Mouse (Mus musculus): Measurements from ENCODE around the gene Robo1.

Gene Robo1

DNA sequence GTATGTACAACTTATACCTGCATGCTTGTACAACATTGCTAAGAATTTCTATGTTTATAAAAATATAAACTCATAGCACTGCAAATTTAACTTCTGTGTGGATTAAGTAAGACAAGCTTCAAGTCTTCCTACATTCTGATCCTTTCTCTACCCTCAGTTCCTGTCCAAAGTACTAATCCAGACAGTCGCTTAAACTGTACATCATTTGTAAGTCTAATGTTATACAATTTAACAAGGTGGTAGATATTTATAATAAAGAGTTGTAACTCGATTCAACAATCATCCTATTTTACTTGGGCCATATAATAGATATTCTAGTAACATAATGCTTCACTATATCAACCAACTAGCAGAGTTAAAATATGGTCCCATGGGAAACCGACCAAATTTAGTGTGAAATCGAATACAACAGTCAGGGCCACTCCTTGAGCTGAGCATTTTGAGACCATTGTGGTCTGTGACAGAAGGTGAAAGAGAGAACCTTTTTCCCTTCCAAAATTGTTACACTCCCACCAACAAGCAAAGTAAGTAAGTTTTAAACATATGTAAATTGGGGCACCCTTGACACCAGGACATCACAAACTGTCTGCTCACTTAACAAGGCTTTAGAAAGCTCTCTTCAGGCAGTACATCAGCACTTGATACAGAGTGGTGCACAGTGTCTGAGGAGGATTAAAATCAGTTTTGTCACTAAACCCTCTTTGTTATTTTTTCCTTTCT, 295.5 kb downstream of the Robo1 start:
- no peak for DNase-seq (ENCODE audit: low spot score)

DNA sequence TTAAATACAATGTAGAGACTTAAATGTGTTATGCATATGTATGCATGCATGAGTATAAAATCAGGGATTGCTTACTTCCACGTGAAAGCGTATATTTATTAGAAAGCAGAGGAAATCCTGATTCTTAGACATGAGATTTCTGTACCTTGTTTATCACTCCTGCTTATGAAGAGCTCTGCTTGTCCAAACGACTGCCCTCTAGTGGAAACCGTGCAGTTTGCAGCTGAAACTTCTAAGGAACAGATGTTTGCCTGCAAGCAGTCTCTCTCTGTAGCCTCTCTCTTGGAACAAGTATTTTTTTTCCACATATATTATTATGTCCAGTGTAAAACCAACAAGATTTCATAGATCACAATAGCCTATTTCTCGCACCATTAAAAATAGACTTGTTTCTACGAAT, 297.0 kb downstream of the Robo1 start:
- DNase-seq (ENCODE audit: low spot score), result peak; percentile 47

DNA sequence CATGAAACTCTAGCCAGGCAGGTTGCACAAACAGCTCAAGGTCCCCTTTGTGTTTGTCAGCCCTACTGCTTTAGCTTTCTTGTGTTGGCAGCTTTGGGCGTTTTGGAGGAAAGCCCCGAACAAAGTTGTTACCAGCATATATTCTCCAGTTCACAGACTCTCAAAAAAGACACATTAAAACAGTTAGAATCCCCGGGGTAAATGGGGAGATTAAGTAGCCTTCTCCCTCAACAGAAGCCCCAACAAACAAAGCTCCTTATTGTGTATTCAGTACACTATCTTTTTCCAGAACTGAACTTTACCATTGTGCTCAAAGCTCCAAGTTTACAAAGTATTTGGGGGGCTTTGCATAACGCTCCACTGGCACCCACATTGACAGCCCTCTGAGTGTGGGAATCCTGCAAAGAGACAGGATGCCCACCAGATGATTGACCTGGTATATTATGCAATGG, 302.6 kb downstream of the Robo1 start:
- no peak for DNase-seq (ENCODE audit: low spot score)

DNA sequence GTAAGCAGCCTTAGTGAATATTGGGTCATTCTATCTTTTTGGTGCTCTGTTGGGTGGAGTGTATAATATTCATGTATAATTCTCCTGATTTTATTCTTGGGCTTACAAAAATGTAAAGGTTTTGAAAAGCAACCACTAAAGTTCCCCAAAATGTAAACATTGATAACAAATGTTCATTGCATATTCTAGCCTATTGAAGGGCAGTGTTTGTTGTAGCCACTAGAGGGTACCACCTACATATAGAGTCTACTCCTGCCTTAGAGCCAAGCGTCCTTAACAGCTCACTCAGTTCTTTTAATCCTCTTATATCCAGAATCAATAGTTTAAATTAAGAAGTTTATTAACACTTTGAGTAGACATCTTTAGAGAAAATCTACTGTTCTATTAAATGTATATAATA, 306.8 kb downstream of the Robo1 start:
- no peak for DNase-seq (ENCODE audit: low spot score)

DNA sequence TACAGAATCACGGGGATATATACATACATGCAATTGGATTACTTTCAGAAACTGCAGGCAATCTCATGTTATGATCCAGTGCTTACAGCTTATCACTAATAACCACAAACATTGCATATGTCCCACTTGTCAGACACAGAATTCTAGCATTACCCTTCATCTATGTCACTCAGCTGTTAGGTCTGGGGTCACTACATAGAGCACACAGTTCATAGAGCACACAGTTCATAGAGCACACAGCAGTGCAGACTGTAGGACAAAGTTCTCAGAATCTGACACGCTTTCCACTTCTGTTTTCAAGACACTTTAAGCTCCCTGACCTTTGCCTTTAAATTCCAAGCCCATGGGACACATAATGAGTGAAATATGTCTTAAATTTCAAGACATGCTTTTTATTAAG, 307.3 kb downstream of the Robo1 start:
- no peak for DNase-seq (ENCODE audit: low spot score)

- DNase-seq (ENCODE audit: low spot score), result no peak
Measured at GRCm38 (mm10) chr16:72622371-72622770, 314.3 kb downstream of the Robo1 start.

DNA sequence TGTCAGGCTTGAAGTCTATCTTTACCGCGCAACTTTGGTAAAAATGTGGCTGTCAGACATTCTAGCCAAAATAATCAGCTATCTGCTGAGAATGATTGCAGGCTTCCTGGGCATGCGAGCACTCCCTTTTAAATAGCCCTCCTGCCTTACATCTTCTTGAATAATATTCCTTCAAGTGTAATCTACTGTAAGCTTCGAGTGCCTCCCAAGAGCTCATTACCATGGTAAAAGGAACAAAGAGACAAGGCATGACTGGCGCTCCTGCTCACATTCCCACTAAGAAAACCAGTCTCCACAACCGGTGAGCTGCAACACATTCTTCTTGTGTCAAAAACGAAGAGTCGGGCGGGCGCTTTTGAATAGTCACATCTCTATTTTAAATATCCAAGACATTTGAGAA, 314.8 kb downstream of the Robo1 start:
- DNase-seq (ENCODE audit: low spot score), result no peak

DNA sequence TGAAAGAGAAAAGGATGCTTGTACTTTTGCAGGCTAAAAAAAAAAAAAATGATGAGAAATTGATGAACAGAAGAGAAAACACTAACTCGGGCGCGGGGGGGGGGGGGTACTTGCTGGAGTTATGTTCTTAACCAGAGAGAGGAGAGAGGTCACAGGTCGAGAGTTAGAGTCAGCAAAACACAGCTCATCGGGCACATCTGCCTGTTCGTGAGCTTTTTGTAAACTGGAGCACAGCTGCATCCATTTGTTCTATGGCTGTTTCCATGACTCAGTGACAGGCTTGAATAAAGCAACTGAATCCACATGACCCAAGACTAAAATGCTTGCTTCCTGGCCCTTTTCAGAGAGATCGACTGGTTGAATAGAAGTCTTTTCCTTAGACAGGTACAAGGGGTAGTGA, 325.7 kb downstream of the Robo1 start:
- DNase-seq (ENCODE audit: low spot score), result peak; percentile 39

GRCm38 (mm10) chr16:72639332-72639940, 331.3 kb downstream of the Robo1 start:
- no peak for DNase-seq (ENCODE audit: low spot score)

- no peak for DNase-seq (ENCODE audit: low spot score)
Measured at GRCm38 (mm10) chr16:72640932-72641811, 333.1 kb downstream of the Robo1 start.

DNA sequence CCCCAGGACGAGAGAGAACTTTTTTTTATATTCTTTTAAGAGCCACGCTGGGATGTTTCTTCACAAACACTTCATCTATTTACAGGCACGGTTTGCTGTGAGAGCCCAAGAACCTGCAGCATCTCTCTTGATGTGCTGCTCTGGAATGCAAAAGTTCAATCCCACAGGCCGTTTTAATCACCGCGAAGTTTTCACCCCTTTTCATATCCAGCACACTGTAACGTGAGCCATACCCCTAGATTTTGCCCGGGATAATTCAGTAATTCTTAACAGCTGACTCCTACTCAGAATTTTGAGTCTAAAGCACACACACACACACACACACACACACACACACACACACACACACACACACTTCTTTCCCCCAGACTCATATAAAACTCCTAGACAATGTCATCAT, 337.8 kb downstream of the Robo1 start:
- DNase-seq (ENCODE audit: low spot score), result no peak

GRCm38 (mm10) chr16:72649314-72649713, 341.2 kb downstream of the Robo1 start:
- DNase-seq (ENCODE audit: low spot score), result no peak

- DNase-seq (ENCODE audit: low spot score), result no peak
Measured at GRCm38 (mm10) chr16:72655411-72655810, 347.3 kb downstream of the Robo1 start.

- peak; percentile 49 for DNase-seq (ENCODE audit: low spot score)
Measured at GRCm38 (mm10) chr16:72662837-72663350, 354.8 kb downstream of the Robo1 start.

DNA sequence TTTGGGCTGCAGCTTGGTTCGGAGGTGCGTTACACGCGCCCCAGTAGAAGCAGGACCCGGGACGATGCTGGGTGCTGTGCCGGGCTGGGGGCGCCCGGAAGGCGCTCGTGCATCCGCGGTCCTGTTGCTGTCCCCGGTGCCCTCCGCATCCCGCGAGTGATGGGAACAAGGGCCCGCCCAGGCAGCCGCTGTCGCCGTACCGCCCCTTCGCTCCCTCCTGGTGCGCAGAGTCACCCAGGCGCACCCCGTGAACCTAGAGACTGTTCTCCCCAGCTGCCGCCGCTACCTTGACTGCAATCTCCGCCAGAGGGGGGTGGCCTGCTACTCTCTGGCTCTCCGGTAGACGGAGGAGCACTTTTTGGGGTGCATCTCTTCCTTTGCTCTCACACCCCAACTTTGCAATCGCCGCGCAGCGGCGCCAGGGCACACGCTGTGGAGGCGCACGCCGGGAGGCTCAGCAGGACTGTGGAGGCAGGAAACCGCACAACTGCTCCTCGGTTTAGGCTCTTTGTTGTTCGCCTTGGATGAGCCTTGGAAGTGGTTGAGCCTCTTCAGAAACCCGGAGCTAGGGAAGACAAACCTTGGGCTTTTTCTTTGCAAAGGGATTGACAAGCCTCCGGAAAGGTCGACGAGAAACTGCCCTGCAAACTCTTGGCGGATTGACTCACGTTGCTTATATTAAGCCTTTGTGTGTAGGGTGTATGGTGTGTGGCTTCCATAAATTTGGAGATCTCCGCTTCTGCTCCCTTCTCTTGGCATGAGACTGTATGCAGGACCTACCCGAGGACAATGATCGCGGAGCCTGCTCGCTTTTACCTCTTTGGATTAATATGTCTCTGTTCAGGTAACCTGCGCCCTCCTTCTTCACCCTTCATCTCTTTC, 355.5 kb downstream of the Robo1 start:
- peak; percentile 14 for DNase-seq (ENCODE audit: low spot score)

GRCm38 (mm10) chr16:72664233-72664613, 356.1 kb downstream of the Robo1 start:
- DNase-seq (ENCODE audit: low spot score), result no peak

GRCm38 (mm10) chr16:72664806-72665205, 356.7 kb downstream of the Robo1 start:
- no peak for DNase-seq (ENCODE audit: low spot score)

- no peak for DNase-seq (ENCODE audit: low spot score)
Measured at GRCm38 (mm10) chr16:72665454-72665853, 357.3 kb downstream of the Robo1 start.

GRCm38 (mm10) chr16:72670240-72671038, 362.3 kb downstream of the Robo1 start:
- DNase-seq (ENCODE audit: low spot score), result no peak

DNA sequence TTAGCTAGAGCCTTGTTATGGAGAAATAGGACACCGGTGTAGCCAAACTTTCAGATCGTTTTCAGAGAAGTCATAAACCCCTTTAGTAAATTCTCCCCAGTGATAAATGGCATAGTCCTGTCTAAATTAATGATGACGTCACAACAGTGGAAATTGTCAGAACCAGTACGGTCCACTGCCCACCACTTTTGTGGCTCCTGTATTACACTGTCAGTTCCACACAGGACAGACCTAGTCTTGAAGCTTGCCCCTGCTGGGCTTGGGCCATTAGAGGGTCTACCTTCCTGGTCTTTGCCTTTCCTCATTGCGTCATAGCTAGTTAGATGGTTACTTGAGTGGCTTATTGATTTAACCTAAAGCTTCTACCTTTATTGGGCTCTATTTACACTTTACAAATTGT, 369.1 kb downstream of the Robo1 start:
- no peak for DNase-seq (ENCODE audit: low spot score)

- DNase-seq (ENCODE audit: low spot score), result no peak
Measured at GRCm38 (mm10) chr16:72678450-72678849, 370.3 kb downstream of the Robo1 start.
